Mouse (Mus musculus) liver, embryonic 12.5 days (tissue): ENCODE results near the gene Pqlc2. TPM values are rescaled to one million over a fixed set of nuclear protein-coding genes. Genes with fewer than 3 reads are reported as not detected.

Experiments
- microRNA-seq: library from miRNA; unstranded; fragments of <30 nt; microRNA quantifications from one replicate; pipeline ENCODE4, GENCODE M21; 2017
- polyA plus RNA-seq: library from polyadenylated mRNA; unstranded; fragments of >200 nt; fragmentation: Nextera tagmentation; extraction: Ambion mirVana; gene quantifications from 2 replicates; pipeline ENCODE4 v1.2.1, GENCODE M21; 2016

Gene Pqlc2
- polyA plus RNA-seq, 1 experiment from 2014 or later, result 9.5 TPM

Small RNAs within 50 kb of the gene (microRNA-seq; reads per million reads assigned to microRNA genes)
- gene Gm24245 (3.9 reads per million, percentile 5 among the genes with 10 or more reads in this experiment), gene Gm25732 (1.4 reads per million)

Other genes starting within 250 kb of the Pqlc2 start
- gene Htr6, start 235.1 kb downstream of the Pqlc2 start, polyA plus RNA-seq, result 0.10 TPM in 1 of 2 replicates, not detected in the other
- 2.1 and 2.5 TPM in 2 replicates for gene Nbl1, start 217.7 kb downstream of the Pqlc2 start, polyA plus RNA-seq
- gene Minos1, start 179.6 kb downstream of the Pqlc2 start, polyA plus RNA-seq, result 401 and 406 TPM in 2 replicates
- gene Capzb, start 117.8 kb downstream of the Pqlc2 start, polyA plus RNA-seq, result 208 and 209 TPM in 2 replicates
- 43.4 and 44.0 TPM in 2 replicates for gene Akr7a5, start within 50 bp of the Pqlc2 start, polyA plus RNA-seq
- 166 and 184 TPM in 2 replicates for gene Mrto4, start 41.9 kb upstream of the Pqlc2 start, polyA plus RNA-seq
- 27.1 and 27.8 TPM in 2 replicates for gene Emc1, start 41.9 kb upstream of the Pqlc2 start, polyA plus RNA-seq
- 54.7 and 55.1 TPM in 2 replicates for gene Ubr4, start 41.9 kb upstream of the Pqlc2 start, polyA plus RNA-seq
- gene Iffo2, start 219.8 kb upstream of the Pqlc2 start, polyA plus RNA-seq, result 1.8 and 2.3 TPM in 2 replicates